Comparison of ENCODE assay signal across 15 mouse cellular contexts in genomic region chr9:35435565-35435964, GRCm38 (mm10). TPM values are rescaled to one million over a fixed set of nuclear protein-coding genes. Genes with fewer than 3 reads are reported as not detected.
DNase-seq lines count a peak whose midpoint lies in the region; ATAC-seq and TF ChIP-seq lines count a peak whose summit lies in the region.
"Had no signal": no experiment of that assay in that cellular context is flagged by ENCODE, and none has a peak within 500 bp of the region (broad histone marks: within the 10 kb centered on the region; RNA-seq: fewer than 3 reads in every experiment).

No protein-coding gene starts in this region.

- H3K4me1 ChIP-seq in forebrain, embryonic 12.5 days, result peaks cover 44% of the 10 kb centered on the region
- H3K4me1 ChIP-seq in forebrain, postnatal 0 days (ENCODE audit: insufficient read depth), result peaks cover 11% of the 10 kb centered on the region
- peaks cover 5% of the 10 kb centered on the region for H3K4me1 ChIP-seq in heart, postnatal 0 days (ENCODE audit: control insufficient read depth, insufficient read depth)
- peaks cover 2% of the 10 kb centered on the region; the same call in 1 of the 2 replicates for H3K4me1 ChIP-seq in heart, adult 2 months (ENCODE audit: control insufficient read depth, insufficient read depth, low read length)
- peaks cover 46% of the 10 kb centered on the region for H3K4me1 ChIP-seq in neural tube, embryonic 12.5 days

- no peak for TF ChIP-seq EP300 in heart, postnatal 0 days (IDR thresholded peaks at IDR 0.05; ENCODE audit: low read depth)
- TF ChIP-seq EP300 in heart, adult 2 months (IDR thresholded peaks at IDR 0.05; ENCODE audit: insufficient read depth, low read depth, low read length), result no peak

- TF ChIP-seq POLR2A in heart, adult 2 months (IDR thresholded peaks at IDR 0.05; ENCODE audit: insufficient read depth, low read depth, low read length), result no peak

- no peaks in the 10 kb centered on the region for H3K9me3 ChIP-seq in forebrain, embryonic 12.5 days
- H3K9me3 ChIP-seq in forebrain, postnatal 0 days (ENCODE audit: low read length), result no peaks in the 10 kb centered on the region
- H3K9me3 ChIP-seq in heart, postnatal 0 days (replicated peaks; ENCODE audit: control insufficient read depth, low read length), result no peaks in the 10 kb centered on the region
- no peaks in the 10 kb centered on the region for H3K9me3 ChIP-seq in neural tube, embryonic 12.5 days
- H3K9me3 ChIP-seq: midbrain, embryonic 12.5 days had no signal

- no peak for ATAC-seq in forebrain, embryonic 12.5 days (ENCODE audit: low FRiP score)
- ATAC-seq in forebrain, postnatal 0 days, result no peak
- no peak for ATAC-seq in heart, postnatal 0 days (ENCODE audit: insufficient read depth, low read depth)
- no peak for ATAC-seq in neural tube, embryonic 12.5 days (ENCODE audit: low FRiP score, low read depth)
- ATAC-seq: inflammation-experienced regulatory T-cells, adult 6 months had no signal

- no peak overlapping the region for H3K4me3 ChIP-seq in forebrain, embryonic 12.5 days (replicated peaks)
- no peak overlapping the region for H3K4me3 ChIP-seq in forebrain, postnatal 0 days (ENCODE audit: low read depth, low read length)
- no peak overlapping the region for H3K4me3 ChIP-seq in heart, postnatal 0 days (ENCODE audit: low read depth, low read length)
- H3K4me3 ChIP-seq in heart, adult 2 months, result no peak overlapping the region
- H3K4me3 ChIP-seq in neural tube, embryonic 12.5 days, result no peak overlapping the region
- H3K4me3 ChIP-seq: midbrain, embryonic 12.5 days had no signal

- no peak overlapping the region for H3K9ac ChIP-seq in forebrain, embryonic 12.5 days
- H3K9ac ChIP-seq in forebrain, postnatal 0 days, result no peak overlapping the region
- peak overlapping the region; percentile 4; the same call in 1 of the 2 replicates for H3K9ac ChIP-seq in heart, postnatal 0 days (replicated peaks; ENCODE audit: low read depth, low read length)
- H3K9ac ChIP-seq in heart, adult 2 months (ENCODE audit: low read depth, low read length), result no peak overlapping the region
- H3K9ac ChIP-seq in neural tube, embryonic 12.5 days, result no peak overlapping the region
- H3K9ac ChIP-seq: midbrain, embryonic 12.5 days had no signal

- no peaks in the 10 kb centered on the region for H3K36me3 ChIP-seq in forebrain, embryonic 12.5 days (replicated peaks)
- H3K36me3 ChIP-seq in forebrain, postnatal 0 days (ENCODE audit: insufficient read depth), result no peaks in the 10 kb centered on the region
- H3K36me3 ChIP-seq in heart, postnatal 0 days (replicated peaks; ENCODE audit: control insufficient read depth, insufficient read depth, low read length), result no peaks in the 10 kb centered on the region
- no peaks in the 10 kb centered on the region for H3K36me3 ChIP-seq in heart, adult 2 months (ENCODE audit: control insufficient read depth, insufficient read depth, low read length)
- no peaks in the 10 kb centered on the region for H3K36me3 ChIP-seq in neural tube, embryonic 12.5 days
- H3K36me3 ChIP-seq: midbrain, embryonic 12.5 days had no signal

- no peak for DNase-seq in forebrain, postnatal 0 days
- DNase-seq in heart, postnatal 0 days (ENCODE audit: low spot score), result no peak
- DNase-seq in heart, adult 2 months, result no peak
- DNase-seq in neural tube, embryonic 10.5 days (ENCODE audit: extremely low spot score, low spot score), result no peak
- peak; percentile 38 for DNase-seq in yolk sac, embryonic 10.5 days (ENCODE audit: low spot score)
- DNase-seq in cerebellum, postnatal 25 days, result no peak
- DNase-seq: adrenal gland, adult 8-10 months; cerebellum, postnatal 14 days; gastrocnemius, postnatal 10 days; lung, postnatal 10 days; thymus, adult 18-20 months had no signal

- 0 out of 2 replicates have a peak overlapping the region, but pooled peaks have one; percentile 6 for H3K4me2 ChIP-seq in forebrain, embryonic 12.5 days
- H3K4me2 ChIP-seq in forebrain, postnatal 0 days (ENCODE audit: low read depth), result no peak overlapping the region
- peak overlapping the region; percentile 11 for H3K4me2 ChIP-seq in heart, postnatal 0 days (ENCODE audit: low read depth, low read length)
- peak overlapping the region; percentile 34; the same call in 1 of the 2 replicates for H3K4me2 ChIP-seq in neural tube, embryonic 12.5 days (replicated peaks)
- H3K4me2 ChIP-seq: midbrain, embryonic 12.5 days had no signal

- no peak for TF ChIP-seq CTCF in forebrain, postnatal 0 days (IDR thresholded peaks at IDR 0.05; ENCODE audit: low read depth)
- no peak for TF ChIP-seq CTCF in heart, postnatal 0 days (IDR thresholded peaks at IDR 0.05; ENCODE audit: low read depth)
- no peak for TF ChIP-seq CTCF in heart, adult 2 months (IDR thresholded peaks at IDR 0.05)

- H3K27me3 ChIP-seq in forebrain, embryonic 12.5 days, result peaks cover 14% of the 10 kb centered on the region
- H3K27me3 ChIP-seq in forebrain, postnatal 0 days (ENCODE audit: insufficient read depth, low read length), result no peaks in the 10 kb centered on the region
- no peaks in the 10 kb centered on the region for H3K27me3 ChIP-seq in heart, postnatal 0 days (ENCODE audit: control insufficient read depth, insufficient read depth, low read length)
- H3K27me3 ChIP-seq in heart, adult 2 months (ENCODE audit: control insufficient read depth, insufficient read depth, low read length), result no peaks in the 10 kb centered on the region
- H3K27me3 ChIP-seq in neural tube, embryonic 12.5 days (replicated peaks), result no peaks in the 10 kb centered on the region

- no peaks in the 10 kb centered on the region for H3K79me2 ChIP-seq in heart, adult 2 months (replicated peaks; ENCODE audit: control insufficient read depth, insufficient read depth, low read length)

- H3K27ac ChIP-seq in forebrain, embryonic 12.5 days, result no peak overlapping the region
- no peak overlapping the region for H3K27ac ChIP-seq in forebrain, postnatal 0 days (ENCODE audit: low read depth, low read length)
- no peak overlapping the region for H3K27ac ChIP-seq in heart, postnatal 0 days (ENCODE audit: low read depth)
- H3K27ac ChIP-seq in heart, adult 2 months, result no peak overlapping the region
- H3K27ac ChIP-seq in neural tube, embryonic 12.5 days, result no peak overlapping the region
- H3K27ac ChIP-seq: midbrain, embryonic 12.5 days had no signal

- intact Hi-C loops in heart, adult 2 months (cut with DNase I), result no loop called here

- WGBS in forebrain, embryonic 12.5 days, result 44% methylated on average over 9 of the region's 9 CpGs
- 29% methylated on average over 9 of the region's 9 CpGs for WGBS in forebrain, postnatal 0 days
- 36% methylated on average over 9 of the region's 9 CpGs for WGBS in heart, postnatal 0 days
- 52% methylated on average over 9 of the region's 9 CpGs for WGBS in heart, adult 2 months
- 22% methylated on average over 9 of the region's 9 CpGs for WGBS in neural tube, embryonic 12.5 days

RNA-seq across cellular contexts. Expression of gene Cdon, which starts 14.6 kb away (rescaled TPM):
- 23.4 and 23.7 TPM in 2 replicates for polyA plus RNA-seq in forebrain, embryonic 12.5 days (2016; fragmentation: Nextera tagmentation; extraction: Ambion mirVana)
- total RNA-seq in forebrain, postnatal 0 days (2014; rRNA removed), result 9.6 and 13.7 TPM in 2 replicates
- polyA plus RNA-seq in forebrain, postnatal 0 days (2015; fragmentation: Nextera tagmentation; extraction: Ambion mirVana), result 0.94 and 1.3 TPM in 2 replicates
- total RNA-seq in heart, postnatal 0 days (2014; rRNA removed; ENCODE audit: low replicate concordance), result 36.4 and 41.7 TPM in 2 replicates
- 2.2 and 2.3 TPM in 2 replicates for polyA plus RNA-seq in heart, postnatal 0 days (2015; fragmentation: Nextera tagmentation; extraction: Ambion mirVana)
- 10 to 100 TPM in 1 of 2 experiments, 1 to 10 TPM in 1; 9.7 to 10.2 TPM for total RNA-seq in heart, adult 2 months (2021)
- 6.0 and 10.9 TPM in 2 replicates for polyA plus RNA-seq in heart, adult 2 months (2012; rRNA removed)
- 8.5 and 9.5 TPM in 2 replicates for polyA plus RNA-seq in neural tube, embryonic 12.5 days (2016; fragmentation: Nextera tagmentation; extraction: Ambion mirVana)
